Mouse (Mus musculus) stomach, postnatal 0 days (tissue): ENCODE data around the gene Pmm1.

Experiments
- CTCF ChIP-seq: IDR thresholded peaks from 2 replicates; pipeline ENCODE4 v1.5.1; 2016; ENCODE audit warnings: antibody characterized with exemption, low read depth, mild to moderate bottlenecking, moderate library complexity
- EP300 ChIP-seq: optimal IDR thresholded peaks from 2 replicates; pipeline ENCODE3; 2016; ENCODE audit warnings: antibody characterized with exemption

DNA sequence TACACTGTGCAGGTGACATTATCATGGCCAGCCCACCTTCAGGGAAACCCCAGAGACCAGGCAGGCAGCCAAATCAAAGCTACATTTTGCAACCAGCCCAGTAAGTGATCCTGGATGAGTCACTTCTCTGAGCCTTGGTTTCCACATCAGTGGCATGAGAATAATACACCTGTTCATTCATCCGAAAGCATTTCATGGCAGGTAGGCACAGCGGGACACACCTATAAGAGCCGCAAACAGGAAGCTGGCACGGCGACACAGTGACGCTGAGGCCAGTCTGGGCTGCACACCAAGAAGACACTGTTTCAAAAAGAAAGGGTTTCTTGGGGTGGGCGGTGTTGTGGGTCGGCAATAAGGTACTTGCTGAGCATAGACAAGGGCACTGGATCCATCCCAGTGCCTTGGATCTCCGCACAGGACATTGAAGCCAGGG is 6.6 kb downstream of the Pmm1 start:
- TF ChIP-seq EP300 = no peak
- TF ChIP-seq CTCF = no peak
